Comparison of ENCODE assay signal across 9 mouse cellular contexts in genomic region chr1:168425017-168425705, GRCm38 (mm10). TPM values are rescaled to one million over a fixed set of nuclear protein-coding genes. Genes with fewer than 3 reads are reported as not detected.
A peak's percentile ranks its signal among the peaks of the same experiment; 100 is the strongest.
DNase-seq lines count a peak whose midpoint lies in the region; ATAC-seq and TF ChIP-seq lines count a peak whose summit lies in the region.
"Had no signal": no experiment of that assay in that cellular context is flagged by ENCODE, and none has a peak within 500 bp of the region (broad histone marks: within the 10 kb centered on the region; RNA-seq: fewer than 3 reads in every experiment).

No protein-coding gene starts in this region.

- peak overlapping the region; percentile 80 for H3K4me2 ChIP-seq in forebrain, embryonic 13.5 days
- H3K4me2 ChIP-seq: liver, embryonic 13.5 days had no signal

- no peaks in the 10 kb centered on the region for H3K27me3 ChIP-seq in kidney, adult 2 months (replicated peaks; ENCODE audit: control insufficient read depth, insufficient read depth, low read length)
- H3K27me3 ChIP-seq in forebrain, embryonic 13.5 days: no peaks in the 10 kb centered on the region
- H3K27me3 ChIP-seq in midbrain, embryonic 10.5 days (ENCODE audit: low read depth, poor library complexity, severe bottlenecking): no peaks in the 10 kb centered on the region
- H3K27me3 ChIP-seq: liver, embryonic 13.5 days had no signal

- no peak for ATAC-seq in forebrain, embryonic 13.5 days
- no peak for ATAC-seq in megakaryocyte-erythroid progenitor cell, adult 5-6 weeks (replicated peaks; ENCODE audit: low FRiP score, low TSS enrichment, poor library complexity, severe bottlenecking)

- peaks cover 5% of the 10 kb centered on the region; the same call in 1 of the 2 replicates for H3K4me1 ChIP-seq in kidney, adult 2 months (ENCODE audit: control insufficient read depth, insufficient read depth, low read length)
- peaks cover 4% of the 10 kb centered on the region for H3K4me1 ChIP-seq in cortical plate, adult 2 months (ENCODE audit: control insufficient read depth, insufficient read depth, low read length)
- peaks cover 69% of the 10 kb centered on the region for H3K4me1 ChIP-seq in forebrain, embryonic 13.5 days
- H3K4me1 ChIP-seq in midbrain, embryonic 10.5 days: peaks cover 59% of the 10 kb centered on the region

- peak; percentile 33 for DNase-seq in kidney, adult 2 months
- DNase-seq in kidney, adult 9 months: no peak
- DNase-seq in midbrain, embryonic 10.5 days (ENCODE audit: low spot score): no peak
- no peak for DNase-seq in urinary bladder, adult 18-20 months (ENCODE audit: low spot score in 2 of 2)
- no peak for DNase-seq in thymus, postnatal 0 days (ENCODE audit: low spot score)
- DNase-seq: liver, embryonic 13.5 days had no signal

- H3K27ac ChIP-seq in kidney, adult 2 months (ENCODE audit: insufficient read depth, low read depth, low read length): peak overlapping the region; percentile 84
- peak overlapping the region; percentile 74 for H3K27ac ChIP-seq in cortical plate, adult 2 months (ENCODE audit: insufficient read depth, low read length)
- peak overlapping the region; percentile 20; the same call in 1 of the 2 replicates for H3K27ac ChIP-seq in forebrain, embryonic 13.5 days
- no peak overlapping the region for H3K27ac ChIP-seq in midbrain, embryonic 10.5 days (replicated peaks)
- H3K27ac ChIP-seq: liver, embryonic 13.5 days had no signal

- 46% methylated on average over 5 of the region's 5 CpGs for WGBS in kidney, adult 2 months
- 15% methylated on average over 5 of the region's 5 CpGs for WGBS in forebrain, embryonic 13.5 days
- 50% methylated on average over 5 of the region's 5 CpGs for WGBS in midbrain, embryonic 10.5 days

- H3K36me3 ChIP-seq in kidney, adult 2 months (ENCODE audit: control insufficient read depth, insufficient read depth, low read length): no peaks in the 10 kb centered on the region; the same call in 1 of the 2 replicates
- peaks cover 23% of the 10 kb centered on the region for H3K36me3 ChIP-seq in forebrain, embryonic 13.5 days (ENCODE audit: poor library complexity, severe bottlenecking)
- H3K36me3 ChIP-seq in midbrain, embryonic 10.5 days: peaks cover 31% of the 10 kb centered on the region
- H3K36me3 ChIP-seq: liver, embryonic 13.5 days had no signal

- peak overlapping the region; percentile 69 for H3K9ac ChIP-seq in forebrain, embryonic 13.5 days
- H3K9ac ChIP-seq: liver, embryonic 13.5 days had no signal

- no peak for TF ChIP-seq POLR2A in kidney, adult 2 months (IDR thresholded peaks at IDR 0.05; ENCODE audit: low read depth, low read length)
- no peak for TF ChIP-seq POLR2A in cortical plate, adult 2 months (IDR thresholded peaks at IDR 0.05; ENCODE audit: extremely low read depth, insufficient read depth, low read length)

- TF ChIP-seq CTCF in kidney, adult 2 months (conservative IDR thresholded peaks at IDR 0.05; ENCODE audit: insufficient read depth, insufficient read length, low read depth, low read length): no peak
- no peak for TF ChIP-seq CTCF in cortical plate, adult 2 months (IDR thresholded peaks at IDR 0.05; ENCODE audit: extremely low read depth, insufficient read depth, low read length)

- H3K4me3 ChIP-seq in kidney, adult 2 months (ENCODE audit: insufficient read depth, low read depth, low read length): peak overlapping the region; percentile 25
- H3K4me3 ChIP-seq in cortical plate, adult 2 months (ENCODE audit: insufficient read depth, low read length): peak overlapping the region; percentile 54
- peak overlapping the region; percentile 95 for H3K4me3 ChIP-seq in forebrain, embryonic 13.5 days
- peak overlapping the region; percentile 7; the same call in 1 of the 2 replicates for H3K4me3 ChIP-seq in midbrain, embryonic 10.5 days
- H3K4me3 ChIP-seq: liver, embryonic 13.5 days had no signal

- H3K9me3 ChIP-seq in forebrain, embryonic 13.5 days (replicated peaks): no peaks in the 10 kb centered on the region
- no peaks in the 10 kb centered on the region for H3K9me3 ChIP-seq in midbrain, embryonic 10.5 days (replicated peaks)
- H3K9me3 ChIP-seq: liver, embryonic 13.5 days had no signal

RNA-seq across cellular contexts. Expression of gene Pbx1, which starts 6.9 kb away (rescaled TPM):
- 46.9 and 49.2 TPM in 2 replicates for polyA plus RNA-seq in kidney, adult 2 months (2012; rRNA removed)
- 63.4 and 65.5 TPM in 2 replicates for polyA plus RNA-seq in cortical plate, adult 2 months (2012; rRNA removed)
- polyA plus RNA-seq in forebrain, embryonic 13.5 days (2015; fragmentation: Nextera tagmentation; extraction: Ambion mirVana): 72.2 and 78.9 TPM in 2 replicates
- 34.9 and 42.3 TPM in 2 replicates for polyA plus RNA-seq in midbrain, embryonic 10.5 days (2016; fragmentation: Nextera tagmentation; extraction: Ambion mirVana)
- 6.9 and 22.2 TPM in 2 replicates for total RNA-seq in megakaryocyte-erythroid progenitor cell, adult 5-6 weeks (2014; fragmentation: Nextera tagmentation)
- total RNA-seq in megakaryocyte-erythroid progenitor cell, adult 5-6 weeks (2017): 11.0 and 24.8 TPM in 2 replicates
- 4.6 and 5.8 TPM in 2 replicates for polyA plus RNA-seq in thymus, postnatal 0 days (2015; fragmentation: Nextera tagmentation; extraction: Ambion mirVana)

Comparison
In these comparisons a context has a peak if more than half of its experiments do, and no peak if none do; other contexts are left out.
1. H3K4me3 ChIP-seq: peak in every context shown above with its lines; median percentile 95 in forebrain, embryonic 13.5 days; 54 in cortical plate, adult 2 months; 25 in kidney, adult 2 months; 7 in midbrain, embryonic 10.5 days.